Mouse (Mus musculus) stomach, embryonic 16.5 days (tissue): ENCODE measurements around the gene Pnkd. TPM values are rescaled to one million over a fixed set of nuclear protein-coding genes. Genes with fewer than 3 reads are reported as not detected.
A peak's percentile ranks its signal among the peaks of the same experiment; 100 is the strongest.

Experiments
- ATAC-seq: fragments of 200-750 bp; cut with Nextera tagmentation; 2 replicates; pipeline ENCODE4 v1.8.0; 2017; ENCODE audit warnings: moderate number of reproducible peaks, moderate TSS enrichment; ENCODE audit not compliant: insufficient read depth, low FRiP score
- H3K27ac ChIP-seq: fragments of 300-500 bp; sonication (generic); 2 replicates; pipeline ENCODE4 v1.5.1; 2014; ENCODE audit warnings: low read length
- H3K27me3 ChIP-seq: fragments of 300-500 bp; sonication (generic); 2 replicates; pipeline ENCODE4 v1.6.1; 2014; ENCODE audit warnings: low read length, control low read depth, mixed read lengths; ENCODE audit not compliant: control insufficient read depth, insufficient read depth
- H3K36me3 ChIP-seq: fragments of 300-500 bp; sonication (generic); 2 replicates; pipeline ENCODE4 v1.6.1; 2014; ENCODE audit warnings: low read length; ENCODE audit not compliant: control insufficient read depth, insufficient read depth
- H3K4me1 ChIP-seq: fragments of 300-500 bp; sonication (generic); 2 replicates; pipeline ENCODE4 v1.6.1; 2014; ENCODE audit warnings: low read length, control low read depth, mixed read lengths; ENCODE audit not compliant: control insufficient read depth, insufficient read depth
- H3K4me2 ChIP-seq: fragments of 300-500 bp; sonication (generic); 2 replicates; pipeline ENCODE4 v1.6.1; 2014; ENCODE audit warnings: low read depth, low read length, mixed read lengths
- H3K4me3 ChIP-seq: fragments of 300-500 bp; sonication (generic); replicated peaks from 2 replicates; pipeline ENCODE4 v1.5.1; 2014; ENCODE audit warnings: mild to moderate bottlenecking, low read length
- H3K9ac ChIP-seq: fragments of 300-500 bp; sonication (generic); 2 replicates; pipeline ENCODE4 v1.6.1; 2014; ENCODE audit warnings: low read length
- H3K9me3 ChIP-seq: fragments of 300-500 bp; sonication (generic); replicated peaks from 2 replicates; pipeline ENCODE4 v1.6.1; 2016; ENCODE audit warnings: low read length, control low read depth; ENCODE audit not compliant: control insufficient read depth
- WGBS: fragments of 180-500 bp; shearing (Covaris S2); extraction: QIAGEN DNeasy Blood & Tissue Kit; methylation state at CpG from one replicate; pipeline ENCODE4 v1.1.7; 2014; 5-methylcytosine and 5-hydroxymethylcytosine counted together
- polyA plus RNA-seq: library from polyadenylated mRNA; unstranded; fragments of >200 nt; fragmentation: Nextera tagmentation; extraction: Ambion mirVana; gene quantifications from 2 replicates; pipeline ENCODE4 v1.2.1, GENCODE M21; 2015

Pnkd gene
- polyA plus RNA-seq, 1 experiment from 2014 or later: 119 TPM

DNA sequence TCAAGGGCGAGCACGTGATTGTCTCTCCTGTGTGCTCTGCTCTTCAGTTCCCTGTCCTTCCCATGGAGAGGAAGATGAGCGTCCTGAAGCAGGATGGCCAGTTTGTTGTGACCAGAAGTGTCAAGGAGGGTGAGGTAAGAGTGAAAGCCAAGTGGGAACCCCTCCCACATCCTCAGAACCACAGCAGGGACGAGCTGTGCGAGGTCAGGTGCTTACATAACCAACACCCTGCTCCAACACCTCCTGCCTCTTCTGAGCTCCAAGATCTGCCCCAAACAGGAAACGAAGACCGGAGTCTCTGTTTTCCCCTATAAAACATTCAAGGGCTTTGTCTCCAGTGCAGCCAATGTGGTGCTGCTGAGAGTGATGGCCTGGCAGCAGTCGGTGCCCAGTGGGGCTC is 79.5 kb downstream of the Pnkd start:
- Histone ChIP-seq H3K9ac (no peak overlapping the region), H3K9me3 (no peaks in the 10 kb centered on the region), H3K27me3 (no peaks in the 10 kb centered on the region), H3K27ac (no peak overlapping the region), H3K4me2 (no peak overlapping the region), H3K4me3 (no peak overlapping the region), H3K4me1 (peaks cover 10% of the 10 kb centered on the region), H3K36me3 (no peaks in the 10 kb centered on the region)
- 58% methylated on average over 8 of the region's 8 CpGs for WGBS
- ATAC-seq: no peak

DNA sequence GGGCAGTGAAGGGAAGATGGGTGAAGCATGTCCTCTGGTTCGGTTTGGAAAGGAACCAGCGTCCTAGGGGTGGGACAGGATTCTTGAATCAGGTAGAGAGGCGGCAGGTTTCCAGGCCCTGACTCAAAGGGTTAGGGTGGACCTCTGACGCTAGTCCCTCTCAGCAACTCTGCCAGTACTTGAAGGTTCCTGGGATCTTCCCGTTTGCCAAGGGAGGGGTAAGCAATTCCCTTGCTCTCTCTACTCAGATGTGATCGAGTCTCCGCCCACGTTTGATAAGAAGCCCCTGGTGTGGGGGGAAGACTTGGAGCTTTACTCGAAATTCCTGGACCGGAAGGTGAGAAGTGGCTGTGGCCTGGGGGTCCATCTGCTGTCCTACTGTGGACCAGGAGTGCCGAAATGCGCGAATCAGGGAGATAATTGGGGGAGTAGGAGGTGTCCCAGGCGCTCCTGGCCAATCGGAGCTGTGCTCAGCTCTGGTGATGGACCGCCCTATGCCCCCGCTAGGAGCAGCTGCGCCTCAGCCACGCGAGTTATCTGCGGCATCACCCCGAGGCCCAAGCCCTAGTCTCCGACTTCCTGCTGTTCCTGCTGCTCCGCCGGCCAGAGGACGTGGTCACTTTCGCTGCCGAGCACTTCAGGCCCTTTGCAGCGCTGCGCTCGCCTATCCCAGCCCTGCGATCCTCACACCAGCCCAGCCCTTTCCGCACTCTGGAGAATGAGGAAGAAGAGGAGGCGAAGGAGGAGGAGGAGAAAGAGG is 83.3 kb downstream of the Pnkd start:
- peaks cover 4% of the 10 kb centered on the region for H3K4me1 ChIP-seq
- ATAC-seq: peak; percentile 89; the same call in 1 of the 2 replicates
- no peaks in the 10 kb centered on the region for H3K27me3 ChIP-seq
- peak overlapping the region; percentile 37 for H3K4me3 ChIP-seq
- H3K9ac ChIP-seq: peak overlapping the region; percentile 69
- H3K4me2 ChIP-seq: peak overlapping the region; percentile 69
- 11% methylated on average over 34 of the region's 34 CpGs for WGBS
- no peaks in the 10 kb centered on the region for H3K36me3 ChIP-seq
- no peaks in the 10 kb centered on the region for H3K9me3 ChIP-seq
- 0 out of 2 replicates have a peak overlapping the region, but pooled peaks have one; percentile 47 for H3K27ac ChIP-seq

DNA sequence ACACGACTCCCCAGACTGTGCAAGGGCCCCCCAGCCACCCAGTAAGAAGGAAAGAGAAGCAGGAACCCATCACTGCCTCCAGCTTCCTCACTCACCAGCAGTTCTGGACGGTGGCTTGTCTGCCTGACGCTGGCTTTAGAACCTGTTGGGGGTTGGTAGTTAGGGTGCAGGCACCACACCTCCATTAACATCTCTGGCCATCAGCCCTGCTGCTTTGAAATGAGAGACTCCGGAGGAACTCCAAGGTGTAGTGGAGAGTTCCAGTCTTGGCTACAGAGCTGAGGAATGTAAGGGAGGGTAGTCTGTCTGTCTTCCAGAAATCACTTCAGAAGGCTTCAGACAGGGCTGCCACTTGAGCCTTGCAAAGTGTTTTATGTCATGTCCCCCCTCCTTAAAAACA is 85.3 kb downstream of the Pnkd start:
- ATAC-seq: no peak

DNA sequence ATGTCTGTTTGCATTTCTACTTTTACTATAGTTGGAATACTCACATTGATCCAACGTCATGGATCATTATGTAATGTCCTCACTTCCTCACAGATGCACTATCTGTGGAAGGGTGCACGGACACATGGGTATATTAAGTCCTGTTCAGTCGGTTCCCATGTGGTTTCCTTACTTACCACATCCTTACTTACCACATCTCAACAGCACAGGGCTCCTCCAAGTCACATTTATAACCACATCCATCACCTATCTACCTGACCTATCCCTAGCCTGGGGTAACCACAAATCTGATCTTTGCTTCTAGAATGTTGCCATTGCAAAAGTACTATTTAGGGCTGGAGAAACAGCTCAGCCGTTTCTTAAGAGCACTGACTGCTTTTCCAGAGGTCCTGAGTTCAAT is 88.6 kb downstream of the Pnkd start:
- no peaks in the 10 kb centered on the region for H3K36me3 ChIP-seq
- no peak overlapping the region for H3K27ac ChIP-seq
- no peak overlapping the region for H3K4me2 ChIP-seq
- WGBS: 71% methylated on average over 4 of the region's 4 CpGs
- H3K4me3 ChIP-seq: no peak overlapping the region
- ATAC-seq: no peak
- no peaks in the 10 kb centered on the region for H3K27me3 ChIP-seq
- no peaks in the 10 kb centered on the region for H3K9me3 ChIP-seq
- H3K9ac ChIP-seq: no peak overlapping the region
- H3K4me1 ChIP-seq: no peaks in the 10 kb centered on the region

More for the DNA sequence above, 85.3 kb downstream of the Pnkd start:
- Histone ChIP-seq H3K27ac (no peak overlapping the region), H3K4me3 (no peak overlapping the region), H3K36me3 (no peaks in the 10 kb centered on the region), H3K9me3 (no peaks in the 10 kb centered on the region), H3K27me3 (no peaks in the 10 kb centered on the region), H3K4me1 (peaks cover 4% of the 10 kb centered on the region; the same call in 1 of the 2 replicates), H3K9ac (no peak overlapping the region), H3K4me2 (no peak overlapping the region)
- 44% methylated on average over 4 of the region's 4 CpGs for WGBS

DNA sequence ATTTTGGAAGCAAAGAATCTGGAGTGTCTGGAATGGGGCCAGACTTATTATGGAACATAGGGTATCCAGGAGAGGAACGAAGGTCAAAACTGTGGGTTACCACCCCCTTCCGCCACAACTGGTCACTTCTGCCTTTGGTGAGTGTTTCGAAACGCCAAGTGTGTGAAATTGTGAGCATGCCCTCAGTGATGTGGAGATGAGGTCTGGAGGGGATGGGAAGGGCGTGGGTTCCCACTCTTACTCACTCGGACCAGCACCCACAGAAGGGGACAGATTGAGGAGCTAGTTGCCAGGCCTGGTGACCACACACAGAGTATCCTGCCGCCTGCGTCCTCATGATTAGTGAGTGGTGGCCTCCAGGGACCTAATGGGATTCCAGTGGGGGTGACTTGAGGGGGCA is 90.2 kb downstream of the Pnkd start, which contains the start of gene Slc11a1:
TSS of gene Slc11a1 (plus strand) at position 216 of the 400 bp plus-strand sequence.
- WGBS: 69% methylated on average over 8 of the region's 8 CpGs
- Histone ChIP-seq H3K27me3 (no peaks in the 10 kb centered on the region), H3K4me1 (no peaks in the 10 kb centered on the region), H3K4me3 (no peak within 1 kb of the TSS), H3K9me3 (no peaks in the 10 kb centered on the region), H3K4me2 (no peak within 1 kb of the TSS), H3K27ac (no peak within 1 kb of the TSS; the same call in 1 of the 2 replicates), H3K36me3 (no peaks in the 10 kb centered on the region), H3K9ac (no peak within 1 kb of the TSS)
- ATAC-seq: no peak

DNA sequence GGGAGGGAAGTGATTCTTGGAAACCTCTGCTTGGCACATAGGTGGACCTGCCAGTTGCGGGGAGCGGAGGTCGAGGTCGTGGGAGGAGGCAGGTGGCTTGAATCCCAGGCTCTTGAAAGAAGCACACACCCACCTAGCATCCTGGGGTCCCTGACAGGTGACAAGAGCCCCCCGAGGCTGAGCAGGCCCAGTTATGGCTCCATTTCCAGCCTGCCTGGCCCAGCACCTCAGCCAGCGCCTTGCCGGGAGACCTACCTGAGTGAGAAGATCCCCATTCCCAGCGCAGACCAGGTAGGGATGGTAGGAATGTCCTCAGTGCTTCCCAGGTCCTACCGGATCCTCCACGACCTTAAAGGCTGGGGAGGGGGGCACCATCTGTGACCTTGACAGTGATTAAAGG is 90.8 kb downstream of the Pnkd start:
- H3K27me3 ChIP-seq: no peaks in the 10 kb centered on the region
- H3K4me2 ChIP-seq: no peak overlapping the region
- H3K4me3 ChIP-seq: no peak overlapping the region
- no peaks in the 10 kb centered on the region for H3K4me1 ChIP-seq
- no peak for ATAC-seq
- H3K27ac ChIP-seq: no peak overlapping the region
- no peak overlapping the region for H3K9ac ChIP-seq
- 66% methylated on average over 10 of the region's 10 CpGs for WGBS
- no peaks in the 10 kb centered on the region for H3K36me3 ChIP-seq
- no peaks in the 10 kb centered on the region for H3K9me3 ChIP-seq

DNA sequence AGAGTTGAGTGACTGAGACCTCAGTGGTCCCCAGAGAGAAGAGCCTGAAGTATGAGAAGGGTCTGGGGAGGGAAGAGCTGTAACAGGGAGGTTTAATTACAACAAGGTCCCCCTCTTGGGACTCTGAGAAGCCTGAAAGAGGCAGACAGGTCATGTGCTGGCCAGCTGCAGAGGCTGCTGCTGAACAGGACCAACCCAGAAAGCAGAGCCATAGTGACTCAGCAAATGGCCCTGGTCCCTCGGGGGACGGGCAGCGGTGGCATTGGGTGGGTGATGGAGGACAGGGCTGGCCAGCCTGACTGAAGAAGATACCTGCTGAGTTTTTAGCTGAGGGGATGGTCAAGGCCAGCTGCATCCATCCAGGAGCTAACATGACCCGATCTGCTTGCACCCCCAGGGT is 91.7 kb downstream of the Pnkd start:
- no peaks in the 10 kb centered on the region for H3K27me3 ChIP-seq
- WGBS: 89% methylated on average over 4 of the region's 4 CpGs
- H3K36me3 ChIP-seq: no peaks in the 10 kb centered on the region
- H3K9ac ChIP-seq: no peak overlapping the region
- no peak overlapping the region for H3K27ac ChIP-seq
- no peaks in the 10 kb centered on the region for H3K4me1 ChIP-seq
- no peak for ATAC-seq
- H3K4me2 ChIP-seq: no peak overlapping the region
- no peaks in the 10 kb centered on the region for H3K9me3 ChIP-seq
- no peak overlapping the region for H3K4me3 ChIP-seq

DNA sequence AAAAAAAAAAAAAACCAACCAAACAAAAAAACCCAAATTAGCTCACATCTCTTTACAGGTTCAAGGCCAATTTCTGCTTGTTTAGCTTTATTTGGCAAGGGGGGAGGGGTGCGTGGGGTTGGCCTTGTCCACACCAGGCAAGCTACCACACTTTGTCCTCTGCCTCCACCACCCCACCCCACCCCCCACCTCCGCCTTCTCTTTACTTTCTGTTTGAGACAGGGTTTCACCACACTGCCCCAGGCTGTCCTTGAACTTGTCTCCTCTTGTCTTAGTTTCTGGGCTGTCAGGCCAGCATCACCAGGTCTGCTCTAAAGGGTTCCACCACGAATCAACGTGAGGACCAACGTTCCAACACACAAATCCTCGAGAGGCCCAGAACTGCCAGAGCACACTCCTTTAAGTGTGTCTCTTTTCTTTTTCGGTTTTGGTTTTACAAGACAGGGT is 94.4 kb downstream of the Pnkd start:
- Histone ChIP-seq H3K4me2 (no peak overlapping the region), H3K36me3 (no peaks in the 10 kb centered on the region), H3K4me3 (no peak overlapping the region), H3K27ac (no peak overlapping the region), H3K9ac (no peak overlapping the region), H3K9me3 (no peaks in the 10 kb centered on the region), H3K27me3 (no peaks in the 10 kb centered on the region), H3K4me1 (peaks cover 3% of the 10 kb centered on the region; the same call in 1 of the 2 replicates)
- WGBS: 77% methylated on average over 7 of the region's 7 CpGs
- no peak for ATAC-seq

DNA sequence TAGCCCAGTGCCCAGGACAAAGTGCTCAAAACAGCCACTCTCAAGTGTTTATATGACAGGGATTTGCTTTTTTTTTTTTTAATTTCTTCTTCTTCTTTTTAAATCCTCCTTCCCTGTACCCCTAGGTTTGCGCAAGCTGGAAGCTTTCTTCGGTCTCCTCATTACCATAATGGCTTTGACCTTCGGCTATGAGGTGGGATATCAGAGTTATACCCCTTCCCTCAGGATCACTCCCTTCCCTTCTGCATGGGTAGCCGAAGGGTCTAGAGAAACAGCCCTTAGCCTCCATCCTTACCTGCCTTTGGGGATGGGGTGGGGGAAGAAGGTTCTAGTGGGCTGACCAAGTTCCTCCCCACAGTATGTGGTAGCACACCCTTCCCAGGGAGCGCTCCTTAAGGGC is 95.8 kb downstream of the Pnkd start:
- H3K36me3 ChIP-seq: no peaks in the 10 kb centered on the region
- H3K4me3 ChIP-seq: no peak overlapping the region
- no peaks in the 10 kb centered on the region for H3K27me3 ChIP-seq
- 77% methylated on average over 5 of the region's 5 CpGs for WGBS
- H3K9ac ChIP-seq: no peak overlapping the region
- H3K27ac ChIP-seq: no peak overlapping the region
- H3K4me2 ChIP-seq: no peak overlapping the region
- ATAC-seq: no peak
- H3K4me1 ChIP-seq: peaks cover 3% of the 10 kb centered on the region; the same call in 1 of the 2 replicates
- no peaks in the 10 kb centered on the region for H3K9me3 ChIP-seq
